Mouse (Mus musculus) stomach, embryonic 15.5 days (tissue): ENCODE measurements around the gene Gm10188. TPM values are rescaled to one million over a fixed set of nuclear protein-coding genes. Genes with fewer than 3 reads are reported as not detected.

ENCODE experiments used
- ATAC-seq: fragments of 200-750 bp; cut with Nextera tagmentation; 2 replicates; pipeline ENCODE4 v1.8.0; 2017; ENCODE audit warnings: low read depth, moderate number of reproducible peaks, moderate TSS enrichment; ENCODE audit not compliant: insufficient read depth, low FRiP score
- H3K27ac ChIP-seq: fragments of 300-500 bp; sonication (generic); 2 replicates; pipeline ENCODE4 v1.5.1; 2015; ENCODE audit warnings: mild to moderate bottlenecking, inconsistent platforms
- H3K27me3 ChIP-seq: fragments of 300-500 bp; sonication (generic); replicated peaks from 2 replicates; pipeline ENCODE4 v1.6.1; 2015; ENCODE audit warnings: inconsistent platforms
- H3K36me3 ChIP-seq: fragments of 300-500 bp; sonication (generic); 2 replicates; pipeline ENCODE4 v1.6.1; 2015; ENCODE audit warnings: inconsistent platforms
- H3K4me1 ChIP-seq: fragments of 300-500 bp; sonication (generic); 2 replicates; pipeline ENCODE4 v1.6.1; 2015; ENCODE audit warnings: inconsistent platforms
- H3K4me2 ChIP-seq: fragments of 300-500 bp; sonication (generic); 2 replicates; pipeline ENCODE4 v1.6.1; 2015; ENCODE audit warnings: mild to moderate bottlenecking, inconsistent platforms
- H3K4me3 ChIP-seq: fragments of 300-500 bp; sonication (generic); replicated peaks from 2 replicates; pipeline ENCODE4 v1.5.1; 2015; ENCODE audit warnings: inconsistent platforms
- H3K9ac ChIP-seq: fragments of 300-500 bp; sonication (generic); 2 replicates; pipeline ENCODE4 v1.6.1; 2015; ENCODE audit warnings: inconsistent platforms
- H3K9me3 ChIP-seq: fragments of 300-500 bp; sonication (generic); 2 replicates; pipeline ENCODE4 v1.6.1; 2016; ENCODE audit warnings: inconsistent platforms
- WGBS: fragments of 180-500 bp; shearing (Covaris S2); methylation state at CpG from one replicate; pipeline ENCODE4 v1.1.7; 2015; 5-methylcytosine and 5-hydroxymethylcytosine counted together
- polyA plus RNA-seq: library from polyadenylated mRNA; unstranded; fragments of >200 nt; fragmentation: Nextera tagmentation; extraction: Ambion mirVana; gene quantifications from 2 replicates; pipeline ENCODE4 v1.2.1, GENCODE M21; 2015

Gm10188 gene
- not detected in 2 replicates for polyA plus RNA-seq

- Histone ChIP-seq H3K4me1 (no peaks in the 10 kb centered on the region), H3K27ac (no peak within 1 kb of the TSS), H3K36me3 (no peaks in the 10 kb centered on the region), H3K27me3 (no peaks in the 10 kb centered on the region), H3K4me3 (no peak within 1 kb of the TSS), H3K9ac (no peak within 1 kb of the TSS), H3K4me2 (no peak within 1 kb of the TSS), H3K9me3 (no peaks in the 10 kb centered on the region)
- WGBS = 80% methylated on average over 3 of the region's 3 CpGs
- ATAC-seq = no peak
Measured at GRCm38 (mm10) chr1:132229667-132230066, at the start of gene Gm10188. Gene Gm10188 (minus strand): TSS chr1:132229767.

DNA sequence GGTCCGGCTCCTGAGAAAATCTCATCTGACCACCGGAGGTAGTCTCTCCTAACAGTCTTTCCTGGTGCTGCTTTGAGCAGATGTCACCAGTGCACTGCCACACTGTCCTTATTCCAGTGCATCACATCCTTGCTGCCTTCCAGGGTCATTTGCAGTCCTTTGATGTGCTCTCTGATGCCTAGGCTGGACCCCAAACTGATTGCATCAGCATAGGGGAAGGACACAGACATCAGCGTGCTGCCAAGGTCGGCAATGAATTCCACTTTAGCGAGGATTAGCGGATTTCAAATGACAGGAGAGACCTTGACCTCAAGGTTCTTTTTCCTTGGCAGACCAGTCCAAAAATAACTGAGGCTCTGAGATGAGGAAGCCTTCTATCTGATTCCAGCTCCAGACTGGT, 47.6 kb upstream of the Gm10188 start:
- Histone ChIP-seq H3K4me1 (no peaks in the 10 kb centered on the region), H3K9ac (no peak overlapping the region), H3K36me3 (no peaks in the 10 kb centered on the region), H3K27me3 (no peaks in the 10 kb centered on the region), H3K4me3 (no peak overlapping the region), H3K4me2 (no peak overlapping the region), H3K27ac (no peak overlapping the region), H3K9me3 (no peaks in the 10 kb centered on the region)
- ATAC-seq = no peak
- WGBS = 64% methylated on average over 6 of the region's 6 CpGs

- Histone ChIP-seq H3K4me3 (no peak overlapping the region), H3K36me3 (no peaks in the 10 kb centered on the region), H3K4me1 (no peaks in the 10 kb centered on the region), H3K9me3 (no peaks in the 10 kb centered on the region), H3K27ac (no peak overlapping the region), H3K9ac (no peak overlapping the region), H3K27me3 (no peaks in the 10 kb centered on the region), H3K4me2 (no peak overlapping the region)
- 54% methylated on average over 3 of the region's 3 CpGs for WGBS
- no peak for ATAC-seq
Measured at GRCm38 (mm10) chr1:132276694-132277093, 47.1 kb upstream of the Gm10188 start.

DNA sequence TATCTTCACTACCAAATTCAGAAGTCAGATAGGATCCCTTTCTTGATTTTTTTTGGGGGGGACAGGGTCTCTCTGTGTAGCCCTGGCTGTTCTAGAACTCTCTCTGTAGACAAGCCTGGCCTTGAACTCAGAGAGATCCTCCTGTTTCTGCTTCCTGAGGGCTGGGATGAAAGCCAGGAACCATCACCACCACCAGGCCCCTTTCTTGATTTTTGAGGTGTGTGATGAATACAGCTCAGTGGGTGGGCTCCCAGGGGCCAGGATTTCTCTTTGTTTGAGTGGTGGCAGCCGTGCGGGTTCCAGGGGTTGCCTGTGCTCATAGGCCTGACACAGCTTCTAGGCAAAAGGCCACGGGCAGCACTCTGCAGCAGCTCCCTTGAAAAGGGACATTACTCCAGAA, 41.7 kb upstream of the Gm10188 start:
- Histone ChIP-seq H3K9me3 (no peaks in the 10 kb centered on the region), H3K9ac (no peak overlapping the region), H3K4me3 (no peak overlapping the region), H3K4me2 (no peak overlapping the region), H3K27ac (no peak overlapping the region), H3K4me1 (no peaks in the 10 kb centered on the region), H3K36me3 (no peaks in the 10 kb centered on the region), H3K27me3 (no peaks in the 10 kb centered on the region)
- ATAC-seq = no peak
- WGBS = 80% methylated on average over 3 of the region's 3 CpGs

GRCm38 (mm10) chr1:132268418-132269060, 39.0 kb upstream of the Gm10188 start:
- H3K9me3 ChIP-seq = no peaks in the 10 kb centered on the region
- ATAC-seq = no peak
- 78% methylated on average over 7 of the region's 7 CpGs for WGBS
- H3K4me2 ChIP-seq = no peak overlapping the region
- no peaks in the 10 kb centered on the region for H3K4me1 ChIP-seq
- H3K36me3 ChIP-seq = no peaks in the 10 kb centered on the region
- no peak overlapping the region for H3K27ac ChIP-seq
- no peak overlapping the region for H3K4me3 ChIP-seq
- no peak overlapping the region for H3K9ac ChIP-seq
- H3K27me3 ChIP-seq = no peaks in the 10 kb centered on the region

DNA sequence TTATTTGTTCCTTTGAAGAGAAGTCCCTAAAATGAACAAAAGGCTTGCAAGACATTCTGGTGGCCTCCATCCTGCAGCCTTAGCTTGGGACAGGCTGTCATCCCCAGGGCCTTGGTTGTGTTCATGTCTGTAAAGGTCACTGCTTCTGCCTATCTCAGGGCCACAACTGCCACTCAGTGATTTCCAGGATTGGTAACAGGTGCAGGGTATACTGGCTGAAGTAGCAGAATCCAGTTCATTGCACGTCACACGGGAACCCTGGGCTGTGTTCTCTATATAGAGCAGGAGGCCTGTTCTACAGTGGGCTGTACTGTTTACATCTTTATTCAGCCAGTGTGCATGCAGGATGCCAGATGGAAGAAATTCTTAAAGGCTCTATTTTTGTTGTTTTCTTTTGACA, 38.4 kb upstream of the Gm10188 start:
- no peaks in the 10 kb centered on the region for H3K27me3 ChIP-seq
- WGBS = 77% methylated on average over 2 of the region's 2 CpGs
- no peak overlapping the region for H3K4me3 ChIP-seq
- H3K36me3 ChIP-seq = no peaks in the 10 kb centered on the region
- H3K9ac ChIP-seq = no peak overlapping the region
- H3K27ac ChIP-seq = no peak overlapping the region
- no peaks in the 10 kb centered on the region for H3K4me1 ChIP-seq
- ATAC-seq = no peak
- no peak overlapping the region for H3K4me2 ChIP-seq
- no peaks in the 10 kb centered on the region for H3K9me3 ChIP-seq

DNA sequence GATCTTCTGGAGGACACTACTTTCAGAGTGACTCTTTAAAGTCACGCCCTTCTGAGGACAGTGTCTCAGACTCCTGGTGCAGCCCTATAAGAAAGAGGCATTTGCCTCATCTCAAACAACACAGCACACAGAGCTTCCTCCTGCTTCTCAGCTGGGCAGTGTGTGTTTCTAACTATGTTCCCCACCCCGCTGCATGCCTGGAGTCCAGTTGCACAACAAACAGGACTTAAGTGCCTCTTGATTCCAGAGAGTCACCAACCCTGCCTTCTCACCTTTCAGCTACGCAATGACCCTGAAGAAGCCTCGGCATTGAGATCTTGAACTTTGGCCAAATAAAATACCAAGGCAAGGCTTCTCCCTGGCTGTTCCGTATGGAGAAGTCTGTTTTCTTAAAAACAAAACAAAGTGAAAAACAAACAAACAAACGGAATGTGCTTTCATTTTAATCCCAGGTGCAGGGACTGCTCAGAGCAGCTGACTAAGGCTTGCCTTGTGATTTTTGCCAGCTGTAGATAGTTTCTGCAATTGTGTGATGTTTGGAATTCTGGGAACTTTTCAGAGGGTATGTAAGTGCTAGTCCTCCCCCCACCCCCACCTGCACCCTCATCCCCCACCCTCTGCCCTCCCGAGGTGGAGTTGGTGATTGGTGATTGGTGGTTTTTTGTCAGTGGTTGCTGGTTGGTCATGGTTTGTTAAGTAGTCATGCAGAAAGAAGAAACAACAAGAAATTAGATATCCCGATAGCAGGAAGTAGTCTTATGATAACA, 37.4 kb upstream of the Gm10188 start:
- ATAC-seq = no peak
- Histone ChIP-seq H3K4me2 (no peak overlapping the region), H3K4me3 (no peak overlapping the region), H3K36me3 (no peaks in the 10 kb centered on the region), H3K4me1 (no peaks in the 10 kb centered on the region), H3K9ac (no peak overlapping the region), H3K27ac (no peak overlapping the region), H3K9me3 (no peaks in the 10 kb centered on the region), H3K27me3 (no peaks in the 10 kb centered on the region)
- 42% methylated on average over 8 of the region's 8 CpGs for WGBS

DNA sequence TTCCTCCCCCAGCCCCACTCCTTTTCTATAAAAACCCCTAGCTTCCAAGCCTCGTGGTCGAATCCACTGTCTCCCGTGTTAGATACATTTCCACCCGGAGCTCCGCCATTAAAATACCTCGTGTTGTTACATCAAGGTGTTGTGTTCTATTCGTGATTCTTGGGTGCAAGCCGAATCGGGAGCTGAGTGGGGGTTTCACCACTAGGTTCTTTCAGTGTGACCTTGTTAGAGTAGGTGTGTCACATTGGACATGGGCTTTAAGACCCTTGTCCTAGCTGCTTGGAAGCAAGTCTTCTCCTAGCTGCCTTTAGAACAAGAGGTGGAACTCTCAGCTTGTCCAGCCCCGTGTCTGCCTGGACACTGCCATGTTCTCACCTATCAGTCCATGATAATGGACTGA, 36.4 kb upstream of the Gm10188 start:
- no peak for ATAC-seq
- Histone ChIP-seq H3K27ac (no peak overlapping the region), H3K9me3 (no peaks in the 10 kb centered on the region), H3K27me3 (no peaks in the 10 kb centered on the region), H3K4me2 (no peak overlapping the region), H3K4me1 (no peaks in the 10 kb centered on the region), H3K4me3 (no peak overlapping the region), H3K9ac (no peak overlapping the region), H3K36me3 (no peaks in the 10 kb centered on the region)
- 92% methylated on average over 10 of the region's 10 CpGs for WGBS

DNA sequence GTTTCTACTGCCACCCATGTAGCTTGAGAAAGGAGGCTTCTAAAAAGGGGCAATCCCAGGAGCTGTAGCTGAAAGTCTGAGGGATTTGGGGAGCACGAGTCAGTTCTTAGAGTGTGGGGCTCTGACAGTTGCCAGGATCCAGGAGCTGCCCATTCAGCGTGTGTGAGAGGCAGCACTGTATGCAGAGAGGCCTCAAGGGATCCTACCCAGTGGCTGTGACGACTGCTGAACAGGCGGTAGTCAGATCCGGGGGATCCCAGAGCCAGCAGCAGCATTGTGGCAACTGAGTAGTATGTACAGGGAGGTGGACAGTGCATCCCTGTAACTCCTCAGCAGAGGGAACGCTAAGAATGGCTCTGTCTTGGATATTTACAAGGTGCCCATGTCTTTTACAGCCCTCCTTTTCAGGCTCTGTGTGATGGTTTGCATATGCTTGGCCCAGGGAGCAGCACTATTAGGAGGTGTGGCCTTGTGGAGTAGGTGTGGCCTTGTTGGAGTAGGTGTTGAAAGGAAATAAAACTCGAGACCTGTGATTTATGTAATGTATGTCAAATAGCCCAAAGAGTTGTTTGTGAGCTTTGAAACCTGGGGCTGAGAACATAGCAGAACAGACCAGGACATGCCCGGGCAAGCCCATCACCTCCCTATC, 35.8 kb upstream of the Gm10188 start:
- H3K9ac ChIP-seq = no peak overlapping the region
- peak; percentile 39; the same call in 1 of the 2 replicates for ATAC-seq
- no peak overlapping the region for H3K4me3 ChIP-seq
- 60% methylated on average over 8 of the region's 8 CpGs for WGBS
- no peaks in the 10 kb centered on the region for H3K4me1 ChIP-seq
- no peak overlapping the region for H3K27ac ChIP-seq
- H3K4me2 ChIP-seq = no peak overlapping the region
- H3K9me3 ChIP-seq = no peaks in the 10 kb centered on the region
- H3K36me3 ChIP-seq = no peaks in the 10 kb centered on the region
- no peaks in the 10 kb centered on the region for H3K27me3 ChIP-seq

DNA sequence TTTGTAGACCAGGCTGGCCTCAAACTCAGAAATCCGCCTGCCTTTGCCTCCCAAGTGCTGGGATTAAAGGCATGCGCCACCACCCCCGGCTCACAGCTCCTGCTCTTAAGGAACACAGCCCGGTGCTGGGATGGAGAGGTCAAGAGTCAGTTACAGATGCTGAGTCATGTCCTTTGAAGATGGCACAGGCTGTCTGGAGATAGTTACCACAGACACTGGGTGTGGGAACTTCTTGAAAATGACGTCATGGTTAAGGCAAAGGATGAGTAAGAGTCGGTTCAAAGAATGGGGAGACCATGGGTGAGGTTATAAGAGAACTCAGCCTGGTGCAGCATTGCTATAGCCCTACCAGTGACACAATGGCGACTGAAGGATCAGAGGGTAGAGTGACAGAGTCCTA, 35.0 kb upstream of the Gm10188 start:
- Histone ChIP-seq H3K9me3 (no peaks in the 10 kb centered on the region), H3K4me3 (no peak overlapping the region), H3K4me1 (no peaks in the 10 kb centered on the region), H3K27ac (no peak overlapping the region), H3K36me3 (no peaks in the 10 kb centered on the region), H3K27me3 (no peaks in the 10 kb centered on the region), H3K9ac (no peak overlapping the region), H3K4me2 (no peak overlapping the region)
- ATAC-seq = peak; percentile 66; the same call in 1 of the 2 replicates
- 65% methylated on average over 7 of the region's 7 CpGs for WGBS

DNA sequence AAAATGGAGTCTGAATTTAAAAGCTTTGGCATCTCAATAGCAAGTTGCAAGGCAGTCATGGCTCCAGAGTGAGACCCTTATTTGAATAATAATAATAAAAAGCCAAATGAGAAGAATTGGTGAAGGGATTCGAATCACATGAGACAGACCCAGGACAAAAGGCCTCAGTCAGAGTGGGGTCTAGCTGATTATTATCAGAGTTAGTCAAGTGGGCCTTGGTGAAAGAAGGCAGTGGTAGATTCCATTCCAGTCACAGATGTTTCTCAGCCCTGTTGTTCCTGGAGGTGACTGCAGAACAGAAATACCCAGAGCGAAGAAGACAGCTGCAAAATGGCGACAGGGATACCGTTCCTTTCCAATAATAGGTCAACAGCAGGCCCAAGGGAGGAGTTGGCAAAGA, 34.1 kb upstream of the Gm10188 start:
- Histone ChIP-seq H3K9me3 (no peaks in the 10 kb centered on the region), H3K27me3 (no peaks in the 10 kb centered on the region), H3K4me3 (no peak overlapping the region), H3K9ac (no peak overlapping the region), H3K27ac (no peak overlapping the region), H3K4me2 (no peak overlapping the region), H3K36me3 (no peaks in the 10 kb centered on the region), H3K4me1 (no peaks in the 10 kb centered on the region)
- 88% methylated on average over 4 of the region's 4 CpGs for WGBS
- ATAC-seq = no peak

DNA sequence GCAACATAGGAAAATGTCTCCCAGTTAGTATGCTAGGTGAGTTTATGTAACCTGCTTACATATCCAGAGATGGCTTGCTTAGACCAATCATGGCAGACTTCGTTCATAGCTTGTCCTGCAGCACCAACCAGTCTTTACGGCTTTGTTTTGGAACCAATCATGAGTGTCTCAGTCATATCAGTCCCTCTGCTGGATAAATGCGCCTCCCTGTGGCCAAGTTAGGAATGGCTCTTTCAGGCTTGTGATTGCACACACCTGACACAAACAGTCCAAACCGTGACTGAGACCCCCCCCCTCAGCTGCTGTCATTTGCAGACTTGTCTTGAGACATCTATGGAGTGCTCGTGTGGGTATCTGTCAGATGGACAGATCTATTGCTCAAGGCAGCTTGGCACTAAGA, 31.5 kb upstream of the Gm10188 start:
- 64% methylated on average over 5 of the region's 5 CpGs for WGBS
- Histone ChIP-seq H3K4me3 (no peak overlapping the region), H3K27me3 (no peaks in the 10 kb centered on the region), H3K4me2 (no peak overlapping the region), H3K9me3 (no peaks in the 10 kb centered on the region), H3K4me1 (no peaks in the 10 kb centered on the region), H3K27ac (no peak overlapping the region), H3K9ac (no peak overlapping the region), H3K36me3 (no peaks in the 10 kb centered on the region)
- no peak for ATAC-seq
